Mouse (Mus musculus): ENCODE results near the gene Gm6034.
"Not testable (repeated sequence)": the region's sequence is repeated elsewhere in the genome, so short reads cannot be mapped to it uniquely, and the experiment has no call there.

Gm6034 gene

GRCm38 (mm10) chr17:36042610-36043169, at the start of gene Gm6034, which contains the start of gene H2-T22:
Gene Gm6034, plus strand, starts transcription at chr17:36042961.
Gene H2-T22, minus strand, starts transcription at chr17:36042747.
- peak; percentile 85 to 86 for DNase-seq (ENCODE audit: low spot score in 2 of 2)

- peak; percentile 77 to 81 for DNase-seq (ENCODE audit: low spot score in 2 of 2)
These were observed 49.1 kb upstream of the Gm6034 start for GRCm38 (mm10) chr17:35993675-35994074.

- DNase-seq (ENCODE audit: low spot score in 2 of 2), result peak; percentile 74 to 78
These were observed 48.4 kb upstream of the Gm6034 start for GRCm38 (mm10) chr17:35994175-35994878.

GRCm38 (mm10) chr17:35994879-35995240, 47.9 kb upstream of the Gm6034 start:
- no peak for DNase-seq (ENCODE audit: low spot score in 2 of 2)

GRCm38 (mm10) chr17:35996949-35997348, 45.8 kb upstream of the Gm6034 start:
- peak; percentile 98 to 99 for DNase-seq (ENCODE audit: low spot score in 2 of 2)

GRCm38 (mm10) chr17:35997713-35998510, 44.8 kb upstream of the Gm6034 start:
- peak in 1 of 2 experiments; percentile 72 for DNase-seq (ENCODE audit: low spot score in 2 of 2)

- DNase-seq (ENCODE audit: low spot score in 2 of 2), result peak in 1 of 2 experiments; percentile 44
These were observed 44.0 kb upstream of the Gm6034 start for GRCm38 (mm10) chr17:35998545-35999305.

- DNase-seq (ENCODE audit: low spot score in 2 of 2), result peak; percentile 72 to 78
These were observed 43.4 kb upstream of the Gm6034 start for GRCm38 (mm10) chr17:35999356-35999755.

GRCm38 (mm10) chr17:36000349-36000748, 42.4 kb upstream of the Gm6034 start:
- DNase-seq (ENCODE audit: low spot score in 2 of 2), result peak in 1 of 2 experiments; percentile 26

- DNase-seq (ENCODE audit: low spot score in 2 of 2), result peak; percentile 57 to 72
These were observed 41.5 kb upstream of the Gm6034 start for GRCm38 (mm10) chr17:36001121-36001897.

- DNase-seq (ENCODE audit: low spot score in 2 of 2), result peak; percentile 35 to 44
These were observed 40.8 kb upstream of the Gm6034 start for GRCm38 (mm10) chr17:36001966-36002365.

- DNase-seq (ENCODE audit: low spot score in 2 of 2), result no peak
These were observed 39.4 kb upstream of the Gm6034 start for GRCm38 (mm10) chr17:36003331-36003730.

- not testable (repeated sequence) for DNase-seq (ENCODE audit: low spot score in 2 of 2)
These were observed 38.4 kb upstream of the Gm6034 start for GRCm38 (mm10) chr17:36004409-36004808.

- DNase-seq (ENCODE audit: low spot score in 2 of 2), result no peak
These were observed 27.8 kb upstream of the Gm6034 start for GRCm38 (mm10) chr17:36014977-36015376.

- DNase-seq (ENCODE audit: low spot score in 2 of 2), result no peak
These were observed 25.7 kb upstream of the Gm6034 start for GRCm38 (mm10) chr17:36017046-36017445.

- DNase-seq (ENCODE audit: low spot score in 2 of 2), result no peak
These were observed 23.8 kb upstream of the Gm6034 start for GRCm38 (mm10) chr17:36018979-36019378.

- no peak for DNase-seq (ENCODE audit: low spot score in 2 of 2)
These were observed 23.2 kb upstream of the Gm6034 start for GRCm38 (mm10) chr17:36019519-36019918.

- peak; percentile 80 to 86 for DNase-seq (ENCODE audit: low spot score in 2 of 2)
These were observed 22.3 kb upstream of the Gm6034 start, which contains the start of gene H2-T24 for GRCm38 (mm10) chr17:36020191-36021073. Gene H2-T24, minus strand, starts transcription at chr17:36020560.

GRCm38 (mm10) chr17:36021309-36021708, 21.5 kb upstream of the Gm6034 start:
- DNase-seq (ENCODE audit: low spot score in 2 of 2), result no peak

GRCm38 (mm10) chr17:36022098-36022497, 20.7 kb upstream of the Gm6034 start:
- no peak for DNase-seq (ENCODE audit: low spot score in 2 of 2)
